Mouse (Mus musculus): ENCODE measurements at regions not wholly inside any gene's neighbourhood (a gene's known extent, or its start where the extent isn't known, plus 50 kb on each side); places are given as distances from the start of the nearest gene placed in this dataset.

DNA sequence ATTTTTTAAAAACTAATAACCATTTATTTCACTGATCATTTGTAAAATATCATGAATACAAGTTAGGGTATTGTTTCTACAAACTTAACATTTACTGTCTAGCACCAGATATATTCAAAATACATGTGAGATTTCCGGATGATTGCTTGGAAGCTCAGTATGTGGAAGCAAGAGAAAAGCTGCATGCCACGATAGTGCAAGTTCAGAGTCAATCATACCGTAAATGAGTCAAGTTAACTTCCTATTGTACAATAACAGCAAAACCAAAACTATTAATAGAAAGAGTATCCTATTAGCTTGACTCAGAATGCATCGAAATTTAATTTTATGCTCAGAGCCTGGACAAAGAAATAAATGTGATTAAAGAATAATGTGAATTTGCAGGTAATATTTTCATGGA is 1284.6 kb upstream of the Cited2 start:
- intact Hi-C loops (cut with DNase I): no loop called here

GRCm38 (mm10) chr10:16440932-16441640 is 1281.9 kb upstream of the Cited2 start:
- intact Hi-C loops (cut with DNase I): no loop called here
- DNase-seq: no peak

More for the DNA sequence above, 1284.6 kb upstream of the Cited2 start:
- DNase-seq: no peak

DNA sequence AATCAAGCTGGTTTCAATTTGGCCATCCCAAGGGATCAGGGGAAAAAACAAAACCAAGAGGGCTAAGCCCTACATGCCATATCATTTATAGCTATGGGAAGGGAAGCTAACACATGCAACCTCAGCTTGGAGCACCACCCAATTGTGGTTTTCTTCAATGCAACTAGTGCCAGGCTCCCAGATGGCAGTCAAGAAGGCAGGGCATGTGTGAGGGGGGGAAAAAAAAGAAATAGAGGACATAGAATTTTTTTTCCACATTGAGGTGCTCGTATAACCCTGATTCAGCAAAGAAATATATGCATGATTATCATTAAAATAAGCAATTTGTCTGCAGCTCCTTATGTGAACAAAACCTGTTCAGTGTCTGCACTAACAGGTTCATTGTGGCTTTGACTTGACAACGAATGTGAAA is 1281.4 kb upstream of the Cited2 start:
- intact Hi-C loops (cut with DNase I): no loop called here
- DNase-seq: no peak

DNA sequence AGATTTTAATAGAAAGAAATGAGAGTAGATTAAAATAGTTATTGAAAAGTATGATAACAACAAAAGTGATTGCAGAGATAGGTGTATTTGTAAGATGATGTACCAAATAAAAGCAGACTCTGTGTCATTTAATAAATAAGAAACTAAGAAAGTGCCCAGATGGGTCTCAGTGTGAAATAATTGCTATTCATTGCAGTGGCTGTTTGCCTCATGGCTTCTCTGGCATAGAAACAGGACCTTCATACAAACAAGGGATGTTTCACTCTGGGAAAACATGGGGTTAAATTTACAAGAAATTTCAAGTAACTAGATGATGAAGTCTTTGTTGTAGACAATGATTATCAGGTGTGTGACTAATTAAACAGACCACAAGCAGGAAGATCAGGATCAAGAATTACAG is 1279.1 kb upstream of the Cited2 start:
- intact Hi-C loops (cut with DNase I): no loop called here
- no peak for DNase-seq

- intact Hi-C loops (cut with DNase I): no loop called here
- no peak for DNase-seq
Measured at GRCm38 (mm10) chr10:16467935-16468334, 1255.1 kb upstream of the Cited2 start.

GRCm38 (mm10) chr10:16469711-16470110 is 1253.3 kb upstream of the Cited2 start:
- DNase-seq: no peak
- intact Hi-C loops (cut with DNase I): no loop called here

- no peak for DNase-seq
- intact Hi-C loops (cut with DNase I): no loop called here
Measured at GRCm38 (mm10) chr10:16473952-16474521, 1249.0 kb upstream of the Cited2 start.

DNA sequence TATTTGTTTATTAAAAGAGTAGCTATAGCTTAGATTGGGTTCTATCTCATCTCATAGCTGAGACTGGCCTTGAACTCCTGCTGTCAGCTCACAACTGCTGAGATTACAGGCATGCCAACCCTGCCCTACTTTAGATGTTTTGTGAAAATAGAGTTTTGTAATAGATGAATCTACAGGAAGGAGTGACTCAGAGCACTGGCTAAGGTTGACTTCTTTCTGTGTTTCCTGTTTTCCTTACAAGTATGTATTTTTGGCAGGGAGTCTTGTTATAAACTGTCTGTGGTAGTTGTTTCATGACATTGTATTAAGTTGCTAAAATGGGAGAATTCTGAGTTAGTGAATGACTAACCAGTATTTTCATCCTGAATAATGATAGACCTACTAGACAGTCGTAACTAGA is 1224.4 kb upstream of the Cited2 start:
- DNase-seq: no peak

DNA sequence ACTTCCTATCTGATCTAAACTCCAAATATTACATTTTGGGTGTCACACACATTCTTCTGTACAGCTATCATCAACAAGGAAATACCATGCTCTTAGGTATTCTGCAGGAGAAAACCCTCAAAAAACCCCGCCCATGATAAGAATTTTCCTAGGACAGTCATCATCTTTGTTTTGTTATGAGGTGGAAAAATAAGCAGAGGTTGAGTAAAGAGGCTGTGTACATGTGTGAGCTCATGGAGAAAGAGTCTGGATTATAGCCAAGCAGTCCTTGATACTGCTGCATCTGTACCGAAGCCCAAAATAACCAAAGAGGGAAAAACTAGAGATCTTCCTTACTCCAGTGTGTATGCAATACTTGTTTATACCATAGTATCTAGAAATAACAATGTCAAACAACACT is 1215.3 kb upstream of the Cited2 start:
- intact Hi-C loops (cut with DNase I): no loop called here
- no peak for DNase-seq

More for the DNA sequence above, 1224.4 kb upstream of the Cited2 start:
- intact Hi-C loops (cut with DNase I): loop anchor here (10.0 kb wide), 1 partner anchor 126 kb away; no protein-coding TSS in a partner anchor

- intact Hi-C loops (cut with DNase I): no loop called here
- DNase-seq: no peak
Measured at GRCm38 (mm10) chr10:16508161-16508560, 1214.9 kb upstream of the Cited2 start.

DNA sequence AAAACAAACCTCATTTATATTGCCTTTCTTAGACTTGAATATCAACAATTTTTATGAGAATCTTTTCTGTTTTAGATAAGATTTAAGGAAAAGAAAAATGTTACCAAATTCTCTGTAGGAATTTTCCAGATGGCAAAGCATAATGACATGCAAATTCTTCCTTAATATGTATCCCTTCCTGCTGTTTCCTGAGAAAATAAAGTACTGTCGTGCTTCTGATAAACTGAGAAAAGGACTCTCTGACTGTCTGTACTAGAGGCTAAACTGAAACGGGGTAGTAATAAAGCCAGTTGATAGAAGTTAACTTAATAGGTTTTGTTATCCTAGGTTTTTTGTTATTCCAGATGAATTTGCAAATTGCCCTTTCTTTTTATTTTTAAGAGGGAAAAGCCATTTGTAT is 1208.4 kb upstream of the Cited2 start:
- intact Hi-C loops (cut with DNase I): no loop called here
- DNase-seq: no peak

- no peak for DNase-seq
- intact Hi-C loops (cut with DNase I): no loop called here
Measured at GRCm38 (mm10) chr10:16521895-16522294, 1201.1 kb upstream of the Cited2 start.

- no peak for DNase-seq
- intact Hi-C loops (cut with DNase I): no loop called here
Measured at GRCm38 (mm10) chr10:16524101-16524500, 1198.9 kb upstream of the Cited2 start.

DNA sequence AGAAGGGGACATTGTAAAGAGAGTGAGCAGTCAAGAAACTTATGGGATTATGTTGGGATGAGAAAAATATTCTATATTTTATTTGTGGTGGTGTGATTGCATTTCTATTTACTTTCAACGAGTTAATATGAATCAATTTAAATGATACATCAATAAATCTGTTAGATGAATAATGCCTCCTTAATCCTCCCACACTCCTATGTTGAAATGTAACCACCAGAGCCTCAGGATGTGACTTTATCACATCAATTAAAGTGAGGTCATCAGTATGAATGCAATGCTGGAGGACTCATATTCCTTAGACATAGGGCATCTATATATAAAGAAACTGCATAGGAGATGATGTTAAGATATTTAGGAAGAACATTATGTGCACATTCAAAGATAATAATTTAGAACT is 1195.3 kb upstream of the Cited2 start:
- DNase-seq: no peak
- intact Hi-C loops (cut with DNase I): no loop called here

GRCm38 (mm10) chr10:16537660-16538059 is 1185.4 kb upstream of the Cited2 start:
- DNase-seq: no peak
- intact Hi-C loops (cut with DNase I): no loop called here

- intact Hi-C loops (cut with DNase I): no loop called here
- no peak for DNase-seq
Measured at GRCm38 (mm10) chr10:16538379-16538778, 1184.6 kb upstream of the Cited2 start.

- no peak for DNase-seq
- intact Hi-C loops (cut with DNase I): no loop called here
Measured at GRCm38 (mm10) chr10:16545445-16545844, 1177.6 kb upstream of the Cited2 start.

DNA sequence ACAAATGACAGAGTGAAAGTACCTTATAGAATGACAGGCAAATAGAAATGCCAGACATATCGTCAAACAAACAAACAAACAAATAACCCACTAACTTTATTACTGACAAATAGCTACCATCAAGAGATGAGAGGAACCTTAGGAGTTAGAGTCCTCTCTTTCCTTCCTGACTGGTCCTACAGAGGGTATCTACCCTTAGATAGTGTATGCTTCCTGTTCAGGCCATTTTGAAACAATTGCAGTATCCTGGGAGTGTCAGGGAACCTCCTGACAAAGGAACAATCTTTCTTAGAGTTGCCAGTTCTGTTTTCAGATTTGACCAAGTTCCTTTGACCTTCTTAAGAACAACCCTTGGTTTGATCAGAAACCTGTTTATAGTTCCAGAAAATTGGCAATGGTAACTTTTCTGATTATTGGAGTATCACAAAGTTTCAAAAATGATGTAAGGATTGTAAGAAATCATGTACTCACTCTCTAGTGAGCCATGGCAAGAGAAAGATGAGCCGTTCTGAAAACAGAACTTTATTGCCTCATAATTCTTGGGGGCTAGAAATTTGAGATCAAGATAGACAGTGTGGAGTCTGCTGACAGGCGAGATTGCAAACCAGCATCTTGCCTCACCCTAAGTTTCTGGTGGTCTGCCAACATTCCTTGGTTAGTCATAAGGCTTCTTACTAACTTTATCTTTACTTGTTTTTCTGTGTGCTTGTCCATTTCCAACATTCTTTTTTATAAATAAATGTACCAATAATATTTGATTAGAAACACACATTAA is 1170.0 kb upstream of the Cited2 start:
- intact Hi-C loops (cut with DNase I): no loop called here
- peak in 1 of 2 experiments; percentile 15 for DNase-seq

DNA sequence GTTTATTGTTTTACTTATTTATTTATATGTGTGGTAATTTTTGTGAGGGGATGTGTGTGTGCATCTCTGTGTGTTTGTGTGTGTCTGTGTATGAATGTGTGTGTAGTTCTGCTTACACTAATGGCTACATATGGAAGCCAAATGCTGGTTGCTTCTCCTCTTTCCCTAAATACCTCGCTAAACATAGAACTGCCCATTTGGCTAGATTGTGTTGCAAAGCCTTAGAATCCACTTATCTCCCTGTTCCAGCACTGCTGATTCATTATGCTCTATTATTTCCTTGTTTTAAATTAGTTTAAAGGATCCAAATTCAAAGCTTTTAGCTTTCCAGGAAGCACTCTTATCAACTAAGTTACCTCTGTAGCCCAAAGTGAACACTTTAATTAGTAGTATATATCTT is 1148.5 kb upstream of the Cited2 start:
- intact Hi-C loops (cut with DNase I): no loop called here
- DNase-seq: no peak

DNA sequence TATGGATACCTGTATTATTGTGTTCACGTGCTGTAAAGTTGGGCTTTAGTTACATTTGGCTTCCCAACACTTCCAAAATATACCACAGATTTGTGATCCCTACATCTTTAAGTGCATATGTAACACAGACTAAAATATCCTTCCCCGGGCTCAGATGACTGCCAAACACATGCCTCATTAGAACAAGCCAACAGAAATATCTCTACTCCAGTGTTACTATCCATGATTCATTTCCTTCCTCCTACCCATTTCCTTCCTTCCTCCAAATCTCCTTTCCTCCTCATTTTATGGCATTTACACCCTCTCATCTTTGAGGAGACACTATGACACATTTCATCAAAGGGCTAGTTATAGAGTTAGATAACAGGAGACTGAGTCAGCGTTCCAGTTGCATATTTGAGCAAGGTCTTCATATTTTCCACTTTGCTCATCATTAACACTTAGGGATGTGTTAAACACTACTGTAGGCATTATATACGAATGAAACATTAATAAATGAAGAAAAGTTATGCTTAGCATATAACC is 1144.4 kb upstream of the Cited2 start:
- intact Hi-C loops (cut with DNase I): no loop called here
- DNase-seq: no peak

- DNase-seq: no peak
- intact Hi-C loops (cut with DNase I): no loop called here
Measured at GRCm38 (mm10) chr10:16580200-16580599, 1142.8 kb upstream of the Cited2 start.

GRCm38 (mm10) chr10:16588833-16589232 is 1134.2 kb upstream of the Cited2 start:
- DNase-seq: no peak
- intact Hi-C loops (cut with DNase I): no loop called here

All from heart, postnatal 36 days (tissue).